Comparison of ENCODE assay signal across 21 mouse cellular contexts in the genomic region with DNA sequence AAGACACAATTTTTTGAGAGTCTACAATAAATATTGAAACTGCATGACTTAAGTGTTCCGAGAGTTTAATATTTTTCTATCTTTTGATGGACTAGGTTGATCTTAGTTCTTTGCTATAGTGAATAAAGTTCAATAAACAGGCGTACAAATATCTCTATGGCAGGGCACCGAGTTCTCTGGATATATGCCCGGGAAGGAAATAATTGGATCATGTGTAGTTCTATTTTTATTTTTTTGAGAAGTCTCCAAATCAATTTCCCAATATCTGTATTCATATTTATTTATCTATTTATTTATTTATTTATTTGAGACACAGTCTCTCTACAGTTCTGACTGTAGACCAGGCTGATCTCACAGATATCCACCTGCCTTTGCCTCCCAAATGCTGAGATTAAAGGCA. TPM values are rescaled to one million over a fixed set of nuclear protein-coding genes. Genes with fewer than 3 reads are reported as not detected.
"Had no signal": no experiment of that assay in that cellular context is flagged by ENCODE, and none has a peak within 500 bp of the region (broad histone marks: within the 10 kb centered on the region; RNA-seq: fewer than 3 reads in every experiment).

No protein-coding gene starts in this region.

- H3K4me3 ChIP-seq: neural tube, embryonic 13.5 days; stomach, embryonic 15.5 days had no signal

- H3K27ac ChIP-seq: stomach, embryonic 15.5 days; stomach, postnatal 0 days had no signal

- DNase-seq: retina, postnatal 1 day; right cerebral cortex, adult 18-20 months; right cerebral cortex, postnatal 14 days; right cerebral cortex, postnatal 25 days; spleen, adult 18-20 months; thymus, adult 18-20 months; thymus, adult 2 months; thymus, postnatal 14 days; thymus, postnatal 25 days; thymus, postnatal 36 days; thymus, postnatal 4 days had no signal

- H3K36me3 ChIP-seq: neural tube, embryonic 13.5 days; neural tube, embryonic 15.5 days; stomach, embryonic 15.5 days had no signal

- H3K4me2 ChIP-seq: stomach, embryonic 15.5 days had no signal

- H3K9ac ChIP-seq: stomach, embryonic 15.5 days had no signal

- H3K27me3 ChIP-seq: neural tube, embryonic 13.5 days; neural tube, embryonic 15.5 days; stomach, embryonic 15.5 days had no signal

- H3K9me3 ChIP-seq: neural tube, embryonic 13.5 days; neural tube, embryonic 15.5 days; stomach, embryonic 15.5 days had no signal

RNA-seq across cellular contexts. Expression of a gene that starts 36.4 kb away (rescaled TPM):
- total RNA-seq: neutrophil, adult 5-6 weeks had no signal
- polyA plus RNA-seq: neural tube, embryonic 15.5 days; small intestine, adult 2 months; spleen, adult 2 months had no signal

RNA-seq across cellular contexts. Expression of a gene that starts 44.6 kb away (rescaled TPM):
- total RNA-seq: neutrophil, adult 5-6 weeks had no signal
- polyA plus RNA-seq: neural tube, embryonic 13.5 days; neural tube, embryonic 14.5 days; neural tube, embryonic 15.5 days; small intestine, adult 2 months; spleen, adult 2 months; stomach, embryonic 14.5 days; stomach, embryonic 15.5 days; stomach, embryonic 16.5 days; stomach, postnatal 0 days had no signal
